Mouse (Mus musculus): ENCODE data around the gene Gm6525. TPM values are rescaled to one million over a fixed set of nuclear protein-coding genes. Genes with fewer than 3 reads are reported as not detected.

The Gm6525 gene
- polyA plus RNA-seq, 1 experiment: 13.8 TPM

GRCm38 (mm10) chr3:84219166-84219710 lies 45.3 kb downstream of the Gm6525 start:
- H3K4me3 ChIP-seq (replicated peaks; ENCODE audit: control insufficient read depth, low read depth, low read length): no peak overlapping the region
- 6% methylated on average over 2 of the region's 2 CpGs for WGBS
- H3K27ac ChIP-seq (ENCODE audit: control insufficient read depth, insufficient read depth, low read depth, low read length, poor library complexity): no peak overlapping the region
- H3K4me1 ChIP-seq (ENCODE audit: control insufficient read depth, insufficient read depth, low read length): no peaks in the 10 kb centered on the region
- TF ChIP-seq POLR2A (IDR thresholded peaks at IDR 0.05; ENCODE audit: borderline replicate concordance, control insufficient read depth, low read depth, low read length): no peak
- no peak for TF ChIP-seq CTCF (IDR thresholded peaks at IDR 0.05; ENCODE audit: control insufficient read depth, insufficient read depth, low read length)

GRCm38 (mm10) chr3:84219720-84220273 lies 45.9 kb downstream of the Gm6525 start:
- TF ChIP-seq POLR2A (IDR thresholded peaks at IDR 0.05; ENCODE audit: borderline replicate concordance, control insufficient read depth, low read depth, low read length) (no peak), CTCF (IDR thresholded peaks at IDR 0.05; ENCODE audit: control insufficient read depth, insufficient read depth, low read length) (no peak)
- H3K27ac ChIP-seq (ENCODE audit: control insufficient read depth, insufficient read depth, low read depth, low read length, poor library complexity): no peak overlapping the region
- 7% methylated on average over 9 of the region's 9 CpGs for WGBS
- no peak overlapping the region for H3K4me3 ChIP-seq (replicated peaks; ENCODE audit: control insufficient read depth, low read depth, low read length)
- no peaks in the 10 kb centered on the region for H3K4me1 ChIP-seq (ENCODE audit: control insufficient read depth, insufficient read depth, low read length)

GRCm38 (mm10) chr3:84220326-84220725 lies 46.4 kb downstream of the Gm6525 start:
- no peak for TF ChIP-seq CTCF (IDR thresholded peaks at IDR 0.05; ENCODE audit: control insufficient read depth, insufficient read depth, low read length)
- TF ChIP-seq POLR2A (IDR thresholded peaks at IDR 0.05; ENCODE audit: borderline replicate concordance, control insufficient read depth, low read depth, low read length): no peak
- WGBS: 7% methylated on average over 9 of the region's 9 CpGs
- Histone ChIP-seq H3K4me1 (ENCODE audit: control insufficient read depth, insufficient read depth, low read length) (no peaks in the 10 kb centered on the region), H3K4me3 (replicated peaks; ENCODE audit: control insufficient read depth, low read depth, low read length) (no peak overlapping the region), H3K27ac (ENCODE audit: control insufficient read depth, insufficient read depth, low read depth, low read length, poor library complexity) (no peak overlapping the region)

GRCm38 (mm10) chr3:84220748-84221147 lies 46.8 kb downstream of the Gm6525 start:
- H3K4me3 ChIP-seq (replicated peaks; ENCODE audit: control insufficient read depth, low read depth, low read length): no peak overlapping the region
- 3% methylated on average over 11 of the region's 11 CpGs for WGBS
- TF ChIP-seq POLR2A (IDR thresholded peaks at IDR 0.05; ENCODE audit: borderline replicate concordance, control insufficient read depth, low read depth, low read length) (no peak), CTCF (IDR thresholded peaks at IDR 0.05; ENCODE audit: control insufficient read depth, insufficient read depth, low read length) (no peak)
- H3K4me1 ChIP-seq (ENCODE audit: control insufficient read depth, insufficient read depth, low read length): no peaks in the 10 kb centered on the region
- no peak overlapping the region for H3K27ac ChIP-seq (ENCODE audit: control insufficient read depth, insufficient read depth, low read depth, low read length, poor library complexity)

Other genes starting within 250 kb of the Gm6525 start
- gene Tmem131l, start 133.9 kb upstream of the Gm6525 start, polyA plus RNA-seq (2011; ENCODE audit: insufficient read depth, insufficient read length, low replicate concordance, missing spikeins): 332 and 484 TPM in 2 replicates
- gene Mnd1, start 18.3 kb upstream of the Gm6525 start, polyA plus RNA-seq (2011; ENCODE audit: insufficient read depth, insufficient read length, low replicate concordance, missing spikeins): 8.3 and 11.7 TPM in 2 replicates
- gene Trim2, start 132.8 kb downstream of the Gm6525 start, polyA plus RNA-seq (2011; ENCODE audit: insufficient read depth, insufficient read length, low replicate concordance, missing spikeins): 2.8 and 10.2 TPM in 2 replicates

Measured in bone marrow, adult 2 months (tissue).